Mouse (Mus musculus) c-Kit-positive CD71-positive TER-119-negative erythroid progenitor cells, embryonic 14.5 days (primary cell): ENCODE data around the gene Lztfl1.
"Not testable (repeated sequence)": the region's sequence is repeated elsewhere in the genome, so short reads cannot be mapped to it uniquely, and the experiment has no call there.

Source experiments
- DNase-seq: peaks from one replicate; pipeline ENCODE4 v3.0.0-alpha.2; 2013; ENCODE audit warnings: low read depth

Gene Lztfl1

GRCm38 (mm10) chr9:123679198-123679597, 38.3 kb downstream of the Lztfl1 start:
- no peak for DNase-seq

- peak; percentile 40 for DNase-seq
These were observed 39.0 kb downstream of the Lztfl1 start, which contains the start of the genes Ccr9 and Slc6a20a for GRCm38 (mm10) chr9:123678327-123679105. TSS of gene Ccr9 (plus strand) at chr9:123678439. TSS of gene Slc6a20a (minus strand) at chr9:123678885.

GRCm38 (mm10) chr9:123665645-123666044, 51.9 kb downstream of the Lztfl1 start:
- peak; percentile 55 for DNase-seq

GRCm38 (mm10) chr9:123659986-123660676, 57.4 kb downstream of the Lztfl1 start:
- DNase-seq: not testable (repeated sequence)

- no peak for DNase-seq
These were observed 58.5 kb downstream of the Lztfl1 start for GRCm38 (mm10) chr9:123658981-123659380.

GRCm38 (mm10) chr9:123657457-123657856, 60.0 kb downstream of the Lztfl1 start:
- DNase-seq: no peak

GRCm38 (mm10) chr9:123651369-123651768, 66.1 kb downstream of the Lztfl1 start:
- DNase-seq: no peak

- DNase-seq: no peak
These were observed 67.5 kb downstream of the Lztfl1 start for GRCm38 (mm10) chr9:123649785-123650511.
